Mouse (Mus musculus) ES-E14 (cell line): ENCODE results near the gene Ctrl. TPM values are rescaled to one million over a fixed set of nuclear protein-coding genes. Genes with fewer than 3 reads are reported as not detected.

ENCODE experiments used
- DNase-seq: peaks from one replicate; pipeline ENCODE4 v3.0.0-alpha.2; 2013; ENCODE audit warnings: low read depth, low spot score
- H3K27ac ChIP-seq: 2 replicates; pipeline ENCODE4 v1.5.1; 2012; ENCODE audit warnings: low read depth, mild to moderate bottlenecking, low read length, moderate library complexity, mixed read lengths; ENCODE audit not compliant: poor library complexity, insufficient read depth, severe bottlenecking
- H3K36me3 ChIP-seq: 2 replicates; pipeline ENCODE4 v1.6.1; 2012; ENCODE audit warnings: mild to moderate bottlenecking, low read length, moderate library complexity, mixed read lengths; ENCODE audit not compliant: control insufficient read depth, poor library complexity, insufficient read depth, severe bottlenecking
- H3K4me1 ChIP-seq, 2 experiments: fragments of 150-350 bp in 1 of 2; sonication (generic) in 1 of 2; 2 replicates each; pipeline ENCODE4 v1.6.1; 2012; ENCODE audit warnings: low read length in 2 of 2, mild to moderate bottlenecking in 1 of 2, mixed read lengths in 1 of 2; ENCODE audit not compliant: control insufficient read depth in 2 of 2, insufficient read depth in 2 of 2, poor library complexity in 1 of 2
- H3K4me3 ChIP-seq, 2 experiments: fragments of 150-350 bp in 1 of 2; sonication (generic) in 1 of 2; 2 replicates each; pipeline ENCODE4 v1.5.1; 2012; ENCODE audit warnings: low read length in 2 of 2, low read depth in 1 of 2, mild to moderate bottlenecking in 1 of 2, mixed read lengths in 1 of 2; ENCODE audit not compliant: insufficient read depth in 1 of 2, poor library complexity in 1 of 2, severe bottlenecking in 1 of 2
- H3K9ac ChIP-seq: 2 replicates; pipeline ENCODE4 v1.6.1; 2012; ENCODE audit warnings: low read depth, mild to moderate bottlenecking, low read length, mixed read lengths; ENCODE audit not compliant: poor library complexity, insufficient read depth, severe bottlenecking
- H3K9me3 ChIP-seq: fragments of 150-350 bp; sonication (generic); 2 replicates; pipeline ENCODE4 v1.6.1; 2012; ENCODE audit warnings: low read depth, mild to moderate bottlenecking, low read length; ENCODE audit not compliant: control insufficient read depth, insufficient read depth
- CHD2 ChIP-seq: IDR thresholded peaks from 2 replicates; pipeline ENCODE4 v1.6.1; 2014; ENCODE audit warnings: mild to moderate bottlenecking, low read depth, low read length, inconsistent platforms
- HCFC1 ChIP-seq: IDR thresholded peaks from 2 replicates; pipeline ENCODE4 v1.6.1; 2012; ENCODE audit warnings: low read length, inconsistent platforms, borderline replicate concordance; ENCODE audit not compliant: insufficient read depth
- MAFK ChIP-seq: IDR thresholded peaks from 2 replicates; pipeline ENCODE4 v1.6.1; 2014; ENCODE audit warnings: mild to moderate bottlenecking, low read depth, low read length, inconsistent platforms; ENCODE audit not compliant: insufficient read depth
- ZC3H11A ChIP-seq: IDR thresholded peaks from 2 replicates; pipeline ENCODE4 v1.6.1; 2012; ENCODE audit warnings: low read depth, mild to moderate bottlenecking, inconsistent platforms, low read length, borderline replicate concordance
- ZNF384 ChIP-seq: IDR thresholded peaks from 2 replicates; pipeline ENCODE4 v1.6.1; 2012; ENCODE audit warnings: low read depth, low read length, inconsistent platforms
- in situ Hi-C, 2 experiments: fragments of 600-800 bp; cut with MboI; formaldehyde crosslinking; loops; one replicate each; pipeline ENCODE4 v1.15.1; 2025; ENCODE audit warnings: low sequenced_read_pairs in 2 of 2, inconsistent platforms in 1 of 2; ENCODE audit not compliant: unreplicated experiment in 2 of 2
- total RNA-seq: library from RNA; depleted of rRNA; stranded (reverse); fragments of 300-350 nt; gene quantifications from 2 replicates; pipeline ENCODE4 v1.2.3, GENCODE M21; 2012

The Ctrl gene
- total RNA-seq, 1 experiment = 3.6 TPM

- TF ChIP-seq ZNF384 = no peak
- Histone ChIP-seq H3K27ac (no peak overlapping the region), H3K9ac (no peak overlapping the region), H3K4me3 (no peak overlapping the region), H3K9me3 (no peaks in the 10 kb centered on the region), H3K4me1 (peaks cover 4 to 8% of the 10 kb centered on the region in 2 experiments; a peak in 2 of 4 replicates), H3K36me3 (no peaks in the 10 kb centered on the region)
- in situ Hi-C loops = no loop called here
- peak; percentile 31 for DNase-seq
Measured at GRCm38 (mm10) chr8:105971019-105971720, 37.5 kb upstream of the Ctrl start.

GRCm38 (mm10) chr8:105969367-105969766 is 35.7 kb upstream of the Ctrl start:
- no peaks in the 10 kb centered on the region for H3K36me3 ChIP-seq
- H3K4me1 ChIP-seq = peaks cover 5 to 10% of the 10 kb centered on the region in 2 experiments; a peak in 3 of 4 replicates
- H3K9me3 ChIP-seq = no peaks in the 10 kb centered on the region
- no peak for DNase-seq
- H3K27ac ChIP-seq = no peak overlapping the region
- no peak overlapping the region for H3K4me3 ChIP-seq
- H3K9ac ChIP-seq = no peak overlapping the region
- in situ Hi-C loops = no loop called here
- TF ChIP-seq CHD2 (no peak), MAFK (no peak), ZNF384 (no peak), ZC3H11A (no peak), HCFC1 (no peak)

GRCm38 (mm10) chr8:105966692-105967311 is 33.1 kb upstream of the Ctrl start:
- Histone ChIP-seq H3K27ac (peak overlapping the region; percentile 32; the same call in 1 of the 2 replicates), H3K9ac (no peak overlapping the region), H3K9me3 (no peaks in the 10 kb centered on the region), H3K4me3 (peak overlapping the region; percentile 95 to 97; a peak in 3 of 4 replicates), H3K4me1 (peaks cover 14 to 29% of the 10 kb centered on the region in 2 experiments; a peak in 3 of 4 replicates), H3K36me3 (no peaks in the 10 kb centered on the region)
- TF ChIP-seq HCFC1 (no peak), ZC3H11A (no peak), MAFK (no peak), ZNF384 (no peak), CHD2 (no peak)
- in situ Hi-C loops = no loop called here
- peak; percentile 80 for DNase-seq

- H3K4me1 ChIP-seq = peaks cover 16 to 37% of the 10 kb centered on the region in 2 experiments; a peak in 3 of 4 replicates
- in situ Hi-C loops = no loop called here
- peak within 1 kb of the TSS; percentile 94 for H3K9ac ChIP-seq
- no peaks in the 10 kb centered on the region for H3K9me3 ChIP-seq
- peak within 1 kb of the TSS; percentile 95 to 97 for H3K4me3 ChIP-seq
- no peak for TF ChIP-seq ZNF384
- TF ChIP-seq CHD2 = no peak
- no peak for TF ChIP-seq HCFC1
- no peak for TF ChIP-seq MAFK
- no peak for TF ChIP-seq ZC3H11A
- peak; percentile 62 for DNase-seq
- H3K27ac ChIP-seq = peak within 1 kb of the TSS; percentile 32
- no peaks in the 10 kb centered on the region for H3K36me3 ChIP-seq
Measured at GRCm38 (mm10) chr8:105965905-105966341, 32.3 kb upstream of the Ctrl start, which contains the start of gene Slc12a4. TSS of gene Slc12a4 (minus strand) at chr8:105966097.
